Mouse (Mus musculus) cerebral cortex, adult 2 months (tissue): ENCODE results near the gene Ttll3.

Source experiments
- WGBS: fragments of 180-500 bp; shearing (Covaris S2); methylation state at CpG from one replicate; pipeline ENCODE4 v1.1.7; 2018; 5-methylcytosine and 5-hydroxymethylcytosine counted together

The Ttll3 gene

GRCm38 (mm10) chr6:113424187-113424586 is 35.1 kb downstream of the Ttll3 start:
- 89% methylated on average over 7 of the region's 7 CpGs for WGBS

- WGBS: 90% methylated on average over 4 of the region's 4 CpGs
Measured at GRCm38 (mm10) chr6:113426696-113427095, 37.6 kb downstream of the Ttll3 start.

GRCm38 (mm10) chr6:113427397-113427796 is 38.3 kb downstream of the Ttll3 start:
- 61% methylated on average over 3 of the region's 3 CpGs for WGBS

GRCm38 (mm10) chr6:113428006-113428405 is 38.9 kb downstream of the Ttll3 start:
- WGBS: 97% methylated on average over 16 of the region's 16 CpGs

GRCm38 (mm10) chr6:113429965-113430364 is 40.9 kb downstream of the Ttll3 start:
- 83% methylated on average over 3 of the region's 3 CpGs for WGBS

GRCm38 (mm10) chr6:113430846-113431245 is 41.8 kb downstream of the Ttll3 start:
- WGBS: 67% methylated on average over 3 of the region's 3 CpGs

GRCm38 (mm10) chr6:113431801-113432200 is 42.7 kb downstream of the Ttll3 start:
- WGBS: 46% methylated on average over 3 of the region's 3 CpGs

GRCm38 (mm10) chr6:113433661-113434060 is 44.6 kb downstream of the Ttll3 start:
- 61% methylated on average over 3 of the region's 3 CpGs for WGBS

- 75% methylated on average over 7 of the region's 7 CpGs for WGBS
Measured at GRCm38 (mm10) chr6:113434691-113435090, 45.6 kb downstream of the Ttll3 start.

- 80% methylated on average over 9 of the region's 9 CpGs for WGBS
Measured at GRCm38 (mm10) chr6:113435664-113436205, 46.7 kb downstream of the Ttll3 start, which contains the start of gene Cidec. TSS of gene Cidec (minus strand) at chr6:113435760.

GRCm38 (mm10) chr6:113437135-113437534 is 48.1 kb downstream of the Ttll3 start:
- WGBS: 83% methylated on average over 12 of the region's 12 CpGs

- WGBS: 71% methylated on average over 12 of the region's 12 CpGs
Measured at GRCm38 (mm10) chr6:113438721-113439430, 49.8 kb downstream of the Ttll3 start.

- WGBS: 88% methylated on average over 3 of the region's 3 CpGs
Measured at GRCm38 (mm10) chr6:113440686-113441085, 51.6 kb downstream of the Ttll3 start.

- WGBS: 51% methylated on average over 7 of the region's 7 CpGs
Measured at GRCm38 (mm10) chr6:113441147-113441680, 52.2 kb downstream of the Ttll3 start.

GRCm38 (mm10) chr6:113442087-113442441 is 53.0 kb downstream of the Ttll3 start:
- 35% methylated on average over 9 of the region's 9 CpGs for WGBS

- under 1% methylated on average over 45 of the region's 45 CpGs for WGBS
Measured at GRCm38 (mm10) chr6:113442442-113443090, 53.5 kb downstream of the Ttll3 start, which contains the start of gene Jagn1. TSS of gene Jagn1 (plus strand) at chr6:113442569.

- 42% methylated on average over 12 of the region's 12 CpGs for WGBS
Measured at GRCm38 (mm10) chr6:113443091-113443490, 54.0 kb downstream of the Ttll3 start.

- 69% methylated on average over 8 of the region's 8 CpGs for WGBS
Measured at GRCm38 (mm10) chr6:113444207-113444965, 55.3 kb downstream of the Ttll3 start.

- WGBS: 79% methylated on average over 4 of the region's 4 CpGs
Measured at GRCm38 (mm10) chr6:113447639-113448038, 58.6 kb downstream of the Ttll3 start.

- 44% methylated on average over 2 of the region's 2 CpGs for WGBS
Measured at GRCm38 (mm10) chr6:113451839-113452238, 62.8 kb downstream of the Ttll3 start.

GRCm38 (mm10) chr6:113455007-113455406 is 65.9 kb downstream of the Ttll3 start:
- WGBS: 76% methylated on average over 5 of the region's 5 CpGs
